Mouse (Mus musculus) CH12.LX (cell line): ENCODE measurements around the gene Rdm1.

ENCODE experiments used
- CTCF ChIP-seq, 2 experiments: IDR thresholded peaks in 1 of 2; conservative IDR thresholded peaks in 1 of 2; 2 replicates each; pipeline ENCODE4 v1.5.1; 2011 to 2012; ENCODE audit warnings: low read depth in 2 of 2, low read length in 2 of 2, improper control_type of control experiment in 1 of 2, inconsistent platforms in 1 of 2, mild to moderate bottlenecking in 1 of 2, moderate library complexity in 1 of 2
- EP300 ChIP-seq: IDR thresholded peaks from 2 replicates; pipeline ENCODE4 v1.6.1; 2011; ENCODE audit warnings: low read length, improper control_type of control experiment
- HCFC1 ChIP-seq: IDR thresholded peaks from 2 replicates; pipeline ENCODE4 v1.6.1; 2012; ENCODE audit warnings: low read depth, mild to moderate bottlenecking, inconsistent platforms, low read length, improper control_type of control experiment
- TCF12 ChIP-seq: IDR thresholded peaks from 2 replicates; pipeline ENCODE4 v1.6.1; 2014; ENCODE audit warnings: low read depth, mild to moderate bottlenecking, inconsistent platforms, low read length, improper control_type of control experiment
- ZMIZ1 ChIP-seq: IDR thresholded peaks from 2 replicates; pipeline ENCODE4 v1.6.1; 2012; ENCODE audit warnings: low read depth, mild to moderate bottlenecking, inconsistent platforms, low read length, improper control_type of control experiment

DNA sequence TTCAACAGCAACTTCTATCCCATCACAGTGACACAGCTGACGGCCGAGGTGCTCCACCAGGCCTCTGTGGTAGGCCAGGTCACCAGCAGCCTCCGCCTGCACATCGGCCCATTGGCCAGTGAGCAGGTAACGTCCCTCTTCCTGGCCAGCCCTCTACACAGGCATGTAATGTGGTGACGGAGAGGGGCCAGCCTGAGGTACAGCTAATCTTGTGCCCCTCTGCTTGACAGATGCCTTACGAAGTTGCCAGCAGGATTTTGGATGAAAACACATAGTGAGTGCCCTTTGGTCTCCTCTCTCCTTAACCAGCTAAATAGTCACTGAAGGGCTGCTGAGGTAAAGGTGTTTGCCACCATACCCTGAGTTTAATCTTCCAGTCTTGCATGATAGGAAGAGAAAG, 38.1 kb upstream of the Rdm1 start:
- TF ChIP-seq EP300 (no peak), ZMIZ1 (no peak), CTCF (conservative IDR thresholded peaks at IDR 0.05 in 1 of 2, IDR thresholded peaks at IDR 0.05 in 1 of 2; ENCODE audit: low read depth in 2 of 2, low read length in 2 of 2) (no peak), HCFC1 (no peak), TCF12 (no peak)
